ENCODE assay signal across 8 mouse cellular contexts in the genomic region with DNA sequence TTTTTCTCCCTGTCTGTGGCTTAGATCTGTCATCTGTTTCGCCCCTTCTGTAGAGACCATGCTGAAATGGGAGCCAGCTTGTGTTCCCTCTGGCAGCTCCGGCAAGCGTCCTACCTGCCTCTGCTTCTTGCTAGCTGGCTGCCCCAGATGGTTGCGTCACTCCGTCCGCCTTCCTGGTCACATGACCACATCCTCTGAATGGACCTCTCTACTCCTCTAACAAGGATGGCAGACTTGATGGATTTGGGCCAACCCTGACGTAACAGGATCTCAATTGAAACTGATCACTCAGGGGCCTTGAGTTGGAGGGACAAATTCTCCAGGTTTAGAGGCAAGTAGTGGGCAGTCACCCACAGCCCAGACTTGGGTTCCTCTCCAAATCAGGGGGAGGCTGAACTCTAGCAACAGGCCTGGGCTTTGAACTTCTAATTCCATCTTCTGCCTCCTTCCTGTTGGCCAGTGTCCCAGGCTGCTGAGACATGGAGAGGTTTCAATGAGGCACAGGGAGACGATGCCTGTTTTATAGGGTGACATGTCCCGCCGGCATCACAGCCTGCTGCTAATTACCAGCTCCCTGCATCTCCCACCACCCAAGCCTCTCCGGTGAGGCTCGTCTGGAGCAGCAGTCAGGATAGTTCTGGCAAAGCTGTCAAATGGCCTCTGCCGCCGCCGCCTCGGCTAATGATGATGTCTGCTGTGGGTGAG.
DNase-seq lines count a peak whose midpoint lies in the region; ATAC-seq lines count a peak whose summit lies in the region.
"Had no signal": no experiment of that assay in that cellular context is flagged by ENCODE, and none has a peak within 500 bp of the region (broad histone marks: within the 10 kb centered on the region; RNA-seq: fewer than 3 reads in every experiment).

No protein-coding gene starts in this region.

- no peaks in the 10 kb centered on the region for H3K27me3 ChIP-seq in neural tube, embryonic 11.5 days (ENCODE audit: control insufficient read depth, insufficient read depth, low read length)

- H3K4me1 ChIP-seq in neural tube, embryonic 11.5 days (ENCODE audit: control insufficient read depth, insufficient read depth, low read length): peaks cover 4% of the 10 kb centered on the region; the same call in 1 of the 2 replicates

- WGBS in neural tube, embryonic 11.5 days: 50% methylated on average over 16 of the region's 16 CpGs

- no peak overlapping the region for H3K9ac ChIP-seq in neural tube, embryonic 11.5 days (ENCODE audit: low read length)
- H3K9ac ChIP-seq: liver, embryonic 14.5 days had no signal

- no peak overlapping the region for H3K4me2 ChIP-seq in neural tube, embryonic 11.5 days (ENCODE audit: low read depth)

- ATAC-seq in neural tube, embryonic 11.5 days (ENCODE audit: insufficient read depth, low FRiP score, low TSS enrichment): no peak
- ATAC-seq in frontal cortex, adult (ENCODE audit: low TSS enrichment): peak; percentile 64; the same call in 1 of the 2 replicates

- no peak overlapping the region for H3K4me3 ChIP-seq in neural tube, embryonic 11.5 days (ENCODE audit: low read depth, low read length)

- H3K36me3 ChIP-seq in neural tube, embryonic 11.5 days (ENCODE audit: control insufficient read depth, insufficient read depth, low read length): no peaks in the 10 kb centered on the region

- no peaks in the 10 kb centered on the region for H3K9me3 ChIP-seq in neural tube, embryonic 11.5 days (ENCODE audit: control insufficient read depth, low read length)

- 0 out of 2 replicates have a peak overlapping the region, but pooled peaks have one; percentile 20 for H3K27ac ChIP-seq in neural tube, embryonic 11.5 days (ENCODE audit: low read depth, low read length)
- H3K27ac ChIP-seq: liver, embryonic 14.5 days had no signal

- no peak for DNase-seq in neural tube, embryonic 11.5 days (ENCODE audit: low spot score)
- DNase-seq in neural tube, embryonic 10.5 days (ENCODE audit: extremely low spot score, low spot score): no peak
- peak; percentile 62 to 70 for DNase-seq in layer of hippocampus, postnatal 10 days (ENCODE audit: low spot score in 2 of 2)
- DNase-seq in retina, postnatal 7 days (ENCODE audit: low read depth, low spot score): peak; percentile 16
- no peak for DNase-seq in spleen, postnatal 36 days (ENCODE audit: low spot score in 2 of 2)
- DNase-seq in embryo, embryonic 11 days: no peak

Comparison
In these comparisons a context has a peak if more than half of its experiments do, and no peak if none do; other contexts are left out.
1. DNase-seq: peak in layer of hippocampus, postnatal 10 days (2 of 2) and retina, postnatal 7 days (single experiment); none in neural tube, embryonic 11.5 days (single experiment), neural tube, embryonic 10.5 days (single experiment), spleen, postnatal 36 days (0 of 2) and embryo, embryonic 11 days (single experiment).